Mouse (Mus musculus): Measurements from ENCODE around the gene Vcpkmt. TPM values are rescaled to one million over a fixed set of nuclear protein-coding genes. Genes with fewer than 3 reads are reported as not detected.
"Not testable (repeated sequence)": the region's sequence is repeated elsewhere in the genome, so short reads cannot be mapped to it uniquely, and the experiment has no call there.

Vcpkmt gene
- polyA plus RNA-seq, 1 experiment = 12.4 TPM

DNA sequence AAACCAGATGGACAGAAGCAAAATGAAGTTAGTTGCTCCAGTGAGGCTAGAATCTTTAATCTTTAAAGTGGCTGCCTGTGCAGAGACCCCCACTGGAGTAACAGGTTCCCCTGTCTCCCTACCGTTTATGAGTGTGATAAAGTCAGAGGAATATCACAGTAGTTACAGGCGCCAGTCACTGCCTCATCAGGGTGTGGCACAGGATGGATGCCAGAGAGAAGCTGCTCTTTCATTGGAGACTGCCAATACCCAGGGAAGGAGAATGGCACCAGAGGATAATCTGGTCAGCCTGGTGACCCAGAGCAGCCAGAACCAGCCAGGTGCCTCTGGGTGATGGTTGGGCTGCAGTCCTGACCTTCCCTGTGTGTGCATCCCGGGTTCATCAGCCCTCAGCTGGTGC is 14.6 kb downstream of the Vcpkmt start:
- TF ChIP-seq EP300 (IDR thresholded peaks at IDR 0.05; ENCODE audit: insufficient read depth, low read depth, low read length) = no peak
- no peak for TF ChIP-seq POLR2A (IDR thresholded peaks at IDR 0.05; ENCODE audit: insufficient read depth, low read length)
- no peak for TF ChIP-seq CTCF (IDR thresholded peaks at IDR 0.05; ENCODE audit: low read depth, low read length)
- Histone ChIP-seq H3K9ac (ENCODE audit: low read depth, poor library complexity, severe bottlenecking) (no peak overlapping the region), H3K4me3 (ENCODE audit: low read depth, low read length) (no peak overlapping the region), H3K27me3 (ENCODE audit: control insufficient read depth, insufficient read depth, low read length, poor library complexity, severe bottlenecking) (no peaks in the 10 kb centered on the region), H3K9me3 (replicated peaks; ENCODE audit: control insufficient read depth, insufficient read depth, low read length, poor library complexity, severe bottlenecking) (no peaks in the 10 kb centered on the region), H3K4me1 (ENCODE audit: control insufficient read depth, insufficient read depth, low read length) (no peaks in the 10 kb centered on the region), H3K27ac (ENCODE audit: insufficient read depth, low read length) (no peak overlapping the region), H3K36me3 (ENCODE audit: control insufficient read depth, insufficient read depth, low read length, poor library complexity, severe bottlenecking) (no peaks in the 10 kb centered on the region)

- not testable (repeated sequence) for H3K4me1 ChIP-seq (ENCODE audit: control insufficient read depth, insufficient read depth, low read length); H3K4me3 ChIP-seq (ENCODE audit: low read depth, low read length); H3K27me3 ChIP-seq (ENCODE audit: control insufficient read depth, insufficient read depth, low read length, poor library complexity, severe bottlenecking); H3K36me3 ChIP-seq (ENCODE audit: control insufficient read depth, insufficient read depth, low read length, poor library complexity, severe bottlenecking); H3K9me3 ChIP-seq (replicated peaks; ENCODE audit: control insufficient read depth, insufficient read depth, low read length, poor library complexity, severe bottlenecking); H3K27ac ChIP-seq (ENCODE audit: insufficient read depth, low read length); H3K9ac ChIP-seq (ENCODE audit: low read depth, poor library complexity, severe bottlenecking)
Observed at GRCm38 (mm10) chr12:69561006-69561405, 21.8 kb downstream of the Vcpkmt start.

DNA sequence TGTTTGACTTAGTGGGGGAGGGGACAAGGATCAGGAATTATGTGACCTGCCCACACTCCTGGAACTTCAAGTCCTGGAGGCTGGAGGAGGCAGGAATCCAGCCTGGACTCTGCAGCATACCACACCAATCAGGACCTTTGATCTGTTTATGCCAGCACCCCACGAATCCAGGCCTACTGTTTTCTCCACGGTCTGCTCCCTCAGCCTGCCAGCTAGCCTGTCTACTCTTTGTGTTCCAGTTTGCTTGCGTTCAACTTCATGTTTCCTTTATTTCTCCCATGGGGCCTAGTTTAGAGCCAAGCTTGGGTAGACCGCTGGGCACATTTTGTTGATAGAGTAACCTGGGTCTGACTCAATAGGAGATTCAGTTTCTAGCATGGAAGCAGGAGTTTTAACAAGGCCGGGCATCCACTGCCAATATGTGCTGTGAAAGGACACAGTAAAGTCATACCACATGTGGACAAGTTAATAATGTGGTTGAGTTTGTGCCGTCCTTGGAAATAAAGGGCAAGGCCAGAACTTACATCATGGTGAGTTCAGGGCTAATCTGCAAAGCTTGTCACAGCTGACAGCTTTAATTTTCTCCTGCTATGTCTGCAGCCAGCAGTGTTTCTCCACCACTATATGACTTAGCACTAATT is 26.5 kb downstream of the Vcpkmt start:
- no peaks in the 10 kb centered on the region for H3K36me3 ChIP-seq (ENCODE audit: control insufficient read depth, insufficient read depth, low read length, poor library complexity, severe bottlenecking)
- no peak overlapping the region for H3K9ac ChIP-seq (ENCODE audit: low read depth, poor library complexity, severe bottlenecking)
- H3K4me3 ChIP-seq (ENCODE audit: low read depth, low read length) = no peak overlapping the region

GRCm38 (mm10) chr12:69545456-69546178 is 37.2 kb downstream of the Vcpkmt start:
- no peaks in the 10 kb centered on the region for H3K36me3 ChIP-seq (ENCODE audit: control insufficient read depth, insufficient read depth, low read length, poor library complexity, severe bottlenecking)
- no peak overlapping the region for H3K27ac ChIP-seq (ENCODE audit: insufficient read depth, low read length)
- TF ChIP-seq EP300 (IDR thresholded peaks at IDR 0.05; ENCODE audit: insufficient read depth, low read depth, low read length) = no peak
- no peak for TF ChIP-seq CTCF (IDR thresholded peaks at IDR 0.05; ENCODE audit: low read depth, low read length)
- no peak for TF ChIP-seq POLR2A (IDR thresholded peaks at IDR 0.05; ENCODE audit: insufficient read depth, low read length)
- no peak overlapping the region for H3K4me3 ChIP-seq (ENCODE audit: low read depth, low read length)
- H3K9ac ChIP-seq (ENCODE audit: low read depth, poor library complexity, severe bottlenecking) = no peak overlapping the region
- H3K27me3 ChIP-seq (ENCODE audit: control insufficient read depth, insufficient read depth, low read length, poor library complexity, severe bottlenecking) = no peaks in the 10 kb centered on the region
- H3K9me3 ChIP-seq (replicated peaks; ENCODE audit: control insufficient read depth, insufficient read depth, low read length, poor library complexity, severe bottlenecking) = no peaks in the 10 kb centered on the region; the same call in 1 of the 2 replicates
- H3K4me1 ChIP-seq (ENCODE audit: control insufficient read depth, insufficient read depth, low read length) = no peaks in the 10 kb centered on the region

More for the DNA sequence above, 26.5 kb downstream of the Vcpkmt start:
- TF ChIP-seq POLR2A (IDR thresholded peaks at IDR 0.05; ENCODE audit: insufficient read depth, low read length) (no peak), EP300 (IDR thresholded peaks at IDR 0.05; ENCODE audit: insufficient read depth, low read depth, low read length) (no peak), CTCF (IDR thresholded peaks at IDR 0.05; ENCODE audit: low read depth, low read length) (no peak)
- peaks cover 3% of the 10 kb centered on the region; the same call in 1 of the 2 replicates for H3K9me3 ChIP-seq (replicated peaks; ENCODE audit: control insufficient read depth, insufficient read depth, low read length, poor library complexity, severe bottlenecking)
- H3K27ac ChIP-seq (ENCODE audit: insufficient read depth, low read length) = no peak overlapping the region
- H3K4me1 ChIP-seq (ENCODE audit: control insufficient read depth, insufficient read depth, low read length) = no peaks in the 10 kb centered on the region
- H3K27me3 ChIP-seq (ENCODE audit: control insufficient read depth, insufficient read depth, low read length, poor library complexity, severe bottlenecking) = no peaks in the 10 kb centered on the region

DNA sequence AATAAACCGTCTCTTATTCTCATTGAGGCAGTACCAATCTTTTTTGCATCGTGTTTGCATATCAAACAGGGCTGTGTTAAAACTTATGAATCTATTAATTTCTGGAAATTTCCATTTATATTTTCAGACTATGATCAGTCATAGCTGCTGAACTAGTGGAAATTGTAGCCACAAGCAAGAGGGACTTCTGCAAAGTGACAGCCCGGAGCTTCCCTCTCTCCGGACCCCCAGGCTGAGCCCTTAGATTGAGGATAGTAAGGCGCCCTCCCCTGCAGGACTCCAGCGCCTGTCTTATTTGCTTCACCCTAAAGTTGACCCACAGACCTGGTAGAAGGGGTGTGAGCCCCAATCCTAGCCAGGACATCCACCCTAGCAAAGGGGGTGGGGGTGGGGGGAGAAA is 37.8 kb downstream of the Vcpkmt start:
- no peaks in the 10 kb centered on the region; the same call in 1 of the 2 replicates for H3K9me3 ChIP-seq (replicated peaks; ENCODE audit: control insufficient read depth, insufficient read depth, low read length, poor library complexity, severe bottlenecking)
- no peak overlapping the region for H3K9ac ChIP-seq (ENCODE audit: low read depth, poor library complexity, severe bottlenecking)
- H3K4me1 ChIP-seq (ENCODE audit: control insufficient read depth, insufficient read depth, low read length) = no peaks in the 10 kb centered on the region
- no peaks in the 10 kb centered on the region for H3K36me3 ChIP-seq (ENCODE audit: control insufficient read depth, insufficient read depth, low read length, poor library complexity, severe bottlenecking)
- no peak overlapping the region for H3K4me3 ChIP-seq (ENCODE audit: low read depth, low read length)
- H3K27me3 ChIP-seq (ENCODE audit: control insufficient read depth, insufficient read depth, low read length, poor library complexity, severe bottlenecking) = no peaks in the 10 kb centered on the region
- TF ChIP-seq EP300 (IDR thresholded peaks at IDR 0.05; ENCODE audit: insufficient read depth, low read depth, low read length) = no peak
- no peak overlapping the region for H3K27ac ChIP-seq (ENCODE audit: insufficient read depth, low read length)

- Histone ChIP-seq H3K36me3 (ENCODE audit: control insufficient read depth, insufficient read depth, low read length, poor library complexity, severe bottlenecking) (no peaks in the 10 kb centered on the region), H3K4me1 (ENCODE audit: control insufficient read depth, insufficient read depth, low read length) (no peaks in the 10 kb centered on the region), H3K27me3 (ENCODE audit: control insufficient read depth, insufficient read depth, low read length, poor library complexity, severe bottlenecking) (no peaks in the 10 kb centered on the region), H3K9ac (ENCODE audit: low read depth, poor library complexity, severe bottlenecking) (no peak overlapping the region), H3K4me3 (ENCODE audit: low read depth, low read length) (no peak overlapping the region), H3K9me3 (replicated peaks; ENCODE audit: control insufficient read depth, insufficient read depth, low read length, poor library complexity, severe bottlenecking) (no peaks in the 10 kb centered on the region; the same call in 1 of the 2 replicates), H3K27ac (ENCODE audit: insufficient read depth, low read length) (no peak overlapping the region)
- TF ChIP-seq CTCF (IDR thresholded peaks at IDR 0.05; ENCODE audit: low read depth, low read length) (no peak), EP300 (IDR thresholded peaks at IDR 0.05; ENCODE audit: insufficient read depth, low read depth, low read length) (no peak), POLR2A (IDR thresholded peaks at IDR 0.05; ENCODE audit: insufficient read depth, low read length) (no peak)
Observed at GRCm38 (mm10) chr12:69544562-69544961, 38.3 kb downstream of the Vcpkmt start.

Data from ES-Bruce4 (cell line).